Mouse (Mus musculus): ENCODE data around the gene Tlcd1. TPM values are rescaled to one million over a fixed set of nuclear protein-coding genes. Genes with fewer than 3 reads are reported as not detected.

Tlcd1 gene
- polyA plus RNA-seq, 1 experiment from 2014 or later, result 13.2 TPM

GRCm38 (mm10) chr11:78168541-78169468, 7.7 kb upstream of the Tlcd1 start:
- Histone ChIP-seq H3K9ac (no peak overlapping the region), H3K4me1 (replicated peaks) (peaks cover 11% of the 10 kb centered on the region), H3K4me2 (no peak overlapping the region), H3K9me3 (no peaks in the 10 kb centered on the region), H3K4me3 (no peak overlapping the region), H3K36me3 (no peaks in the 10 kb centered on the region), H3K27ac (replicated peaks) (no peak overlapping the region), H3K27me3 (no peaks in the 10 kb centered on the region)
- no peak for ATAC-seq (ENCODE audit: low FRiP score, low read depth)
- WGBS, result 66% methylated on average over 19 of the region's 19 CpGs

- Histone ChIP-seq H3K4me2 (no peak overlapping the region), H3K9me3 (no peaks in the 10 kb centered on the region), H3K4me1 (replicated peaks) (peaks cover 9% of the 10 kb centered on the region), H3K36me3 (no peaks in the 10 kb centered on the region), H3K27ac (replicated peaks) (no peak overlapping the region), H3K9ac (no peak overlapping the region), H3K4me3 (no peak overlapping the region), H3K27me3 (no peaks in the 10 kb centered on the region)
- no peak for ATAC-seq (ENCODE audit: low FRiP score, low read depth)
- WGBS, result 93% methylated on average over 15 of the region's 15 CpGs
These were observed 6.2 kb upstream of the Tlcd1 start for GRCm38 (mm10) chr11:78170306-78170705.

- 64% methylated on average over 4 of the region's 4 CpGs for WGBS
- no peaks in the 10 kb centered on the region for H3K27me3 ChIP-seq
- ATAC-seq (ENCODE audit: low FRiP score, low read depth), result no peak
- no peaks in the 10 kb centered on the region for H3K9me3 ChIP-seq
- H3K4me3 ChIP-seq, result no peak overlapping the region
- H3K4me2 ChIP-seq, result no peak overlapping the region
- H3K4me1 ChIP-seq (replicated peaks), result peaks cover 6% of the 10 kb centered on the region
- H3K27ac ChIP-seq (replicated peaks), result no peak overlapping the region
- no peak overlapping the region for H3K9ac ChIP-seq
- H3K36me3 ChIP-seq, result no peaks in the 10 kb centered on the region
These were observed 5.2 kb upstream of the Tlcd1 start for GRCm38 (mm10) chr11:78171328-78171727.

- Histone ChIP-seq H3K4me1 (replicated peaks) (peaks cover 13% of the 10 kb centered on the region), H3K9me3 (no peaks in the 10 kb centered on the region), H3K36me3 (no peaks in the 10 kb centered on the region), H3K4me2 (no peak overlapping the region), H3K4me3 (no peak overlapping the region), H3K27ac (replicated peaks) (no peak overlapping the region), H3K27me3 (no peaks in the 10 kb centered on the region), H3K9ac (no peak overlapping the region)
- ATAC-seq (ENCODE audit: low FRiP score, low read depth), result no peak
- WGBS, result 82% methylated on average over 16 of the region's 16 CpGs
These were observed 4.3 kb upstream of the Tlcd1 start for GRCm38 (mm10) chr11:78172034-78172747.

GRCm38 (mm10) chr11:78172748-78173383, 3.6 kb upstream of the Tlcd1 start:
- Histone ChIP-seq H3K9me3 (no peaks in the 10 kb centered on the region), H3K4me2 (no peak overlapping the region), H3K4me3 (no peak overlapping the region), H3K36me3 (no peaks in the 10 kb centered on the region), H3K9ac (no peak overlapping the region), H3K27me3 (no peaks in the 10 kb centered on the region), H3K27ac (replicated peaks) (no peak overlapping the region), H3K4me1 (replicated peaks) (peaks cover 20% of the 10 kb centered on the region)
- ATAC-seq (ENCODE audit: low FRiP score, low read depth), result no peak
- WGBS, result 92% methylated on average over 19 of the region's 19 CpGs

- Histone ChIP-seq H3K4me3 (no peak overlapping the region), H3K9me3 (no peaks in the 10 kb centered on the region), H3K9ac (0 out of 2 replicates have a peak overlapping the region, but pooled peaks have one; percentile 1), H3K4me2 (no peak overlapping the region), H3K27ac (replicated peaks) (no peak overlapping the region), H3K27me3 (no peaks in the 10 kb centered on the region), H3K4me1 (replicated peaks) (peaks cover 36% of the 10 kb centered on the region), H3K36me3 (peaks cover 1% of the 10 kb centered on the region; the same call in 1 of the 2 replicates)
- WGBS, result 90% methylated on average over 3 of the region's 3 CpGs
- ATAC-seq (ENCODE audit: low FRiP score, low read depth), result no peak
These were observed 2.0 kb upstream of the Tlcd1 start for GRCm38 (mm10) chr11:78174506-78174905.

GRCm38 (mm10) chr11:78175771-78176401, 625 bp upstream of the Tlcd1 start:
- H3K4me2 ChIP-seq, result peak overlapping the region; percentile 87
- ATAC-seq (ENCODE audit: low FRiP score, low read depth), result no peak
- peak overlapping the region; percentile 57 for H3K9ac ChIP-seq
- peak overlapping the region; percentile 78 for H3K4me3 ChIP-seq
- H3K4me1 ChIP-seq (replicated peaks), result peaks cover 49% of the 10 kb centered on the region
- WGBS, result 6% methylated on average over 9 of the region's 10 CpGs
- peak overlapping the region; percentile 83 for H3K27ac ChIP-seq (replicated peaks)
- no peaks in the 10 kb centered on the region for H3K27me3 ChIP-seq
- peaks cover 15% of the 10 kb centered on the region for H3K36me3 ChIP-seq
- H3K9me3 ChIP-seq, result no peaks in the 10 kb centered on the region

- Histone ChIP-seq H3K9me3 (no peaks in the 10 kb centered on the region), H3K27me3 (no peaks in the 10 kb centered on the region), H3K4me3 (peak overlapping the region; percentile 78), H3K9ac (peak overlapping the region; percentile 57), H3K27ac (replicated peaks) (peak overlapping the region; percentile 83), H3K4me2 (peak overlapping the region; percentile 87), H3K4me1 (replicated peaks) (peaks cover 58% of the 10 kb centered on the region), H3K36me3 (peaks cover 25% of the 10 kb centered on the region)
- WGBS, result 1% methylated on average over 23 of the region's 23 CpGs
- no peak for ATAC-seq (ENCODE audit: low FRiP score, low read depth)
These were observed 407 bp downstream of the Tlcd1 start for GRCm38 (mm10) chr11:78176905-78177331.

- under 1% methylated on average over 10 of the region's 10 CpGs for WGBS
- Histone ChIP-seq H3K4me2 (peak overlapping the region; percentile 87), H3K27ac (replicated peaks) (peak overlapping the region; percentile 89), H3K9ac (no peak overlapping the region), H3K4me3 (peak overlapping the region; percentile 78), H3K4me1 (replicated peaks) (peaks cover 63% of the 10 kb centered on the region), H3K36me3 (peaks cover 28% of the 10 kb centered on the region), H3K27me3 (no peaks in the 10 kb centered on the region), H3K9me3 (no peaks in the 10 kb centered on the region)
- ATAC-seq (ENCODE audit: low FRiP score, low read depth), result peak; percentile 1; the same call in 1 of the 2 replicates
These were observed 926 bp downstream of the Tlcd1 start for GRCm38 (mm10) chr11:78177437-78177836.

GRCm38 (mm10) chr11:78177903-78178858, 1.7 kb downstream of the Tlcd1 start:
- H3K4me1 ChIP-seq (replicated peaks), result peaks cover 64% of the 10 kb centered on the region
- peak; percentile 82 for ATAC-seq (ENCODE audit: low FRiP score, low read depth)
- H3K9me3 ChIP-seq, result no peaks in the 10 kb centered on the region
- H3K4me2 ChIP-seq, result peak overlapping the region; percentile 87
- peaks cover 28% of the 10 kb centered on the region for H3K36me3 ChIP-seq
- peak overlapping the region; percentile 89 for H3K27ac ChIP-seq (replicated peaks)
- peak overlapping the region; percentile 56 for H3K9ac ChIP-seq
- under 1% methylated on average over 76 of the region's 84 CpGs for WGBS
- H3K27me3 ChIP-seq, result no peaks in the 10 kb centered on the region
- peak overlapping the region; percentile 78 for H3K4me3 ChIP-seq

Measured in hindbrain, embryonic 15.5 days (tissue).